Mouse (Mus musculus) large intestine, adult 2 months (tissue): ENCODE data around the gene Nup107. TPM values are rescaled to one million over a fixed set of nuclear protein-coding genes. Genes with fewer than 3 reads are reported as not detected.

Experiments used
- DNase-seq: peaks from one replicate; pipeline ENCODE4 v3.0.0-alpha.2; 2012; ENCODE audit warnings: low read depth, low spot score
- WGBS: fragments of 180-500 bp; shearing (Covaris S2); methylation state at CpG from one replicate; pipeline ENCODE4 v1.1.7; 2018; 5-methylcytosine and 5-hydroxymethylcytosine counted together
- polyA plus RNA-seq: library from polyadenylated mRNA; depleted of rRNA; stranded (reverse); fragments of >200 nt; gene quantifications from 2 replicates; pipeline ENCODE4 v1.2.3, GENCODE M21; 2012

Gene Nup107
- polyA plus RNA-seq, 1 experiment, result 7.2 TPM

- no peak for DNase-seq
- WGBS, result 93% methylated on average over 6 of the region's 6 CpGs
These were observed 12.1 kb downstream of the Nup107 start for GRCm38 (mm10) chr10:117780306-117780911.

GRCm38 (mm10) chr10:117779581-117780305 lies 12.8 kb downstream of the Nup107 start:
- DNase-seq, result no peak
- 84% methylated on average over 8 of the region's 8 CpGs for WGBS

GRCm38 (mm10) chr10:117778951-117779350 lies 13.6 kb downstream of the Nup107 start:
- no peak for DNase-seq
- WGBS, result 80% methylated on average over 4 of the region's 4 CpGs

GRCm38 (mm10) chr10:117778328-117778910 lies 14.1 kb downstream of the Nup107 start:
- WGBS, result 94% methylated on average over 12 of the region's 12 CpGs
- DNase-seq, result no peak

- no peak for DNase-seq
- 95% methylated on average over 17 of the region's 17 CpGs for WGBS
These were observed 14.8 kb downstream of the Nup107 start for GRCm38 (mm10) chr10:117777501-117778327.

GRCm38 (mm10) chr10:117777103-117777470 lies 15.4 kb downstream of the Nup107 start:
- no peak for DNase-seq
- WGBS, result 96% methylated on average over 3 of the region's 3 CpGs

- no peak for DNase-seq
- WGBS, result 78% methylated on average over 12 of the region's 12 CpGs
These were observed 16.0 kb downstream of the Nup107 start for GRCm38 (mm10) chr10:117776281-117777102.

GRCm38 (mm10) chr10:117775401-117776144 lies 16.9 kb downstream of the Nup107 start:
- DNase-seq, result no peak
- 90% methylated on average over 6 of the region's 6 CpGs for WGBS

GRCm38 (mm10) chr10:117774817-117775120 lies 17.7 kb downstream of the Nup107 start:
- 95% methylated on average over 1 of the region's 1 CpGs for WGBS
- DNase-seq, result no peak

- DNase-seq, result no peak
- 94% methylated on average over 22 of the region's 22 CpGs for WGBS
These were observed 18.3 kb downstream of the Nup107 start for GRCm38 (mm10) chr10:117774011-117774816.

- no peak for DNase-seq
These were observed 19.3 kb downstream of the Nup107 start for GRCm38 (mm10) chr10:117773106-117773720.

GRCm38 (mm10) chr10:117772364-117773105 lies 20.0 kb downstream of the Nup107 start:
- WGBS, result 96% methylated on average over 17 of the region's 17 CpGs
- no peak for DNase-seq

More at GRCm38 (mm10) chr10:117773106-117773720, 19.3 kb downstream of the Nup107 start:
- 91% methylated on average over 7 of the region's 7 CpGs for WGBS

- no peak for DNase-seq
- 95% methylated on average over 10 of the region's 10 CpGs for WGBS
These were observed 21.4 kb downstream of the Nup107 start for GRCm38 (mm10) chr10:117771131-117771510.

- no peak for DNase-seq
- WGBS, result 93% methylated on average over 18 of the region's 18 CpGs
These were observed 22.0 kb downstream of the Nup107 start for GRCm38 (mm10) chr10:117770286-117771130.

GRCm38 (mm10) chr10:117769541-117770285 lies 22.8 kb downstream of the Nup107 start:
- DNase-seq, result no peak
- WGBS, result 96% methylated on average over 9 of the region's 9 CpGs

- no peak for DNase-seq
- 92% methylated on average over 7 of the region's 7 CpGs for WGBS
These were observed 24.4 kb downstream of the Nup107 start for GRCm38 (mm10) chr10:117768141-117768440.
